Mouse (Mus musculus) bone marrow macrophage, adult 2 months (primary cell): ENCODE results near the gene Syn1.

Experiments
- CTCF ChIP-seq: IDR thresholded peaks from 2 replicates; pipeline ENCODE4 v1.5.1; 2012; ENCODE audit warnings: low read depth, mild to moderate bottlenecking, low read length, moderate library complexity
- POLR2A ChIP-seq: IDR thresholded peaks from 2 replicates; pipeline ENCODE4 v1.6.1; 2012; ENCODE audit warnings: mild to moderate bottlenecking, low read depth, low read length, borderline replicate concordance

- TF ChIP-seq POLR2A (no peak), CTCF (no peak)
Observed at GRCm38 (mm10) chrX:20875241-20875640, 45.6 kb downstream of the Syn1 start.
